Mouse (Mus musculus) E14TG2a.4 (cell line): ENCODE results near the gene Ambra1.

Experiments used
- CTCF ChIP-seq: conservative IDR thresholded peaks from 2 replicates; pipeline ENCODE4 v1.5.1; 2014; ENCODE audit warnings: low read length
- NANOG ChIP-seq: IDR thresholded peaks from 2 replicates; pipeline ENCODE4 v1.6.1; 2014; ENCODE audit warnings: borderline replicate concordance, low read length, mixed read lengths
- POU5F1 ChIP-seq: IDR thresholded peaks from 2 replicates; pipeline ENCODE4 v1.6.1; 2014; ENCODE audit warnings: low read length, borderline replicate concordance

DNA sequence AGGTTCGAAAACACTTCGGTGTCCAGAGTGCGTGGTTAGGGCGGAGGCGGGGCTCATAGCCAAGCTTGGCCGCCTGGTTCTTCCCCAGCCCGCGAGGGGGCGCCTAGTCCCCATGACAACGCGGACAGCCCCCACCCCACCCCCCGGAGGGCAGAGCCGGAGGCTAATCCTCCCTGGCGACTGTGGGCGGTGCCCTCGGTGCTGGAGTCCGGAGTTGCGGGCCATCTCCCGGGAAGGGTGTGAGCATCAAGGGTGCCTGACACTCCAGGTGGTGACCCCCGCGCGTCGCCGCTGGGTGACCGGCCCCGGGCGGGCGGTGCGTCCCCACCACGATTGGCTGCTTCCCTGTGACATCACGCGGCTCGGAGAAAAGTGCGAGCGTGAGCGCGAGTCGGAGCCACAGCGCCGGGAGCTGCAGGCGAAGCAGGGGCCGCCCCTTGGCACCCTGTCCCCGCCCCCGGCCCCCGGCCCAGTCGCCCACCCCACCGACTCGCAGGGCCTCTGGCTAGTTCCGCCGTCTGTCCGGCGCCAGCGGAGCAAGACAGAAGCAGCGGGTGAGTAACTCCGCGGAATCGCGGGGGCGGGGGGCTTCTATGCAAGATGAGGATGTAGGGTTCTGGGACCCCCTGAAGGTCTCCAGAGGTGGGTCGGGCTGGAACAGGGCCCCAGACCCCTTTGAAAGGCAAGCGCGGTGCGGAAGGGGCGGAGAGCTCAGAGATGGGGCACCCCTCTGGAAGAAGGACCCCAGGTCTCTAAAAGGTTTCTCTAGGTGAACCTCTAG lies 192.0 kb downstream of the Ambra1 start:
- TF ChIP-seq CTCF (peak; percentile 37), POU5F1 (no peak), NANOG (no peak)
